Mouse (Mus musculus): Measurements from ENCODE around the gene Tcf7l2. TPM values are rescaled to one million over a fixed set of nuclear protein-coding genes. Genes with fewer than 3 reads are reported as not detected.

Tcf7l2 gene
- 10 to 100 TPM in 3 of 4 experiments, 1 to 10 TPM in 1; 9.6 to 12.4 (median 11.5) TPM for total RNA-seq (2022)

GRCm38 (mm10) chr19:55741439-55741928, at the start of gene Tcf7l2:
Gene Tcf7l2 (plus strand): TSS chr19:55741820.
- peak; percentile 30 to 60 for DNase-seq (ENCODE audit: low spot score in 2 of 2)

GRCm38 (mm10) chr19:55694651-55695050, 47.0 kb upstream of the Tcf7l2 start:
- DNase-seq (ENCODE audit: low spot score in 2 of 2) = no peak

- DNase-seq (ENCODE audit: low spot score in 2 of 2) = no peak
Measured at GRCm38 (mm10) chr19:55695418-55695817, 46.2 kb upstream of the Tcf7l2 start.

GRCm38 (mm10) chr19:55698892-55699291, 42.7 kb upstream of the Tcf7l2 start:
- DNase-seq (ENCODE audit: low spot score in 2 of 2) = no peak

GRCm38 (mm10) chr19:55700214-55700568, 41.4 kb upstream of the Tcf7l2 start:
- no peak for DNase-seq (ENCODE audit: low spot score in 2 of 2)

- no peak for DNase-seq (ENCODE audit: low spot score in 2 of 2)
Measured at GRCm38 (mm10) chr19:55700569-55701282, 40.9 kb upstream of the Tcf7l2 start.

- DNase-seq (ENCODE audit: low spot score in 2 of 2) = no peak
Measured at GRCm38 (mm10) chr19:55701283-55701633, 40.4 kb upstream of the Tcf7l2 start.

- DNase-seq (ENCODE audit: low spot score in 2 of 2) = no peak
Measured at GRCm38 (mm10) chr19:55702081-55702480, 39.5 kb upstream of the Tcf7l2 start.

GRCm38 (mm10) chr19:55702716-55703115, 38.9 kb upstream of the Tcf7l2 start:
- no peak for DNase-seq (ENCODE audit: low spot score in 2 of 2)

- no peak for DNase-seq (ENCODE audit: low spot score in 2 of 2)
Measured at GRCm38 (mm10) chr19:55704071-55704470, 37.5 kb upstream of the Tcf7l2 start.

- no peak for DNase-seq (ENCODE audit: low spot score in 2 of 2)
Measured at GRCm38 (mm10) chr19:55706300-55706699, 35.3 kb upstream of the Tcf7l2 start.

- no peak for DNase-seq (ENCODE audit: low spot score in 2 of 2)
Measured at GRCm38 (mm10) chr19:55706806-55707205, 34.8 kb upstream of the Tcf7l2 start.

GRCm38 (mm10) chr19:55708031-55708554, 33.5 kb upstream of the Tcf7l2 start:
- no peak for DNase-seq (ENCODE audit: low spot score in 2 of 2)

GRCm38 (mm10) chr19:55710841-55711240, 30.8 kb upstream of the Tcf7l2 start:
- DNase-seq (ENCODE audit: low spot score in 2 of 2) = no peak

GRCm38 (mm10) chr19:55711701-55712100, 29.9 kb upstream of the Tcf7l2 start:
- no peak for DNase-seq (ENCODE audit: low spot score in 2 of 2)

- DNase-seq (ENCODE audit: low spot score in 2 of 2) = no peak
Measured at GRCm38 (mm10) chr19:55712678-55713077, 28.9 kb upstream of the Tcf7l2 start.

GRCm38 (mm10) chr19:55714015-55714414, 27.6 kb upstream of the Tcf7l2 start:
- no peak for DNase-seq (ENCODE audit: low spot score in 2 of 2)

- DNase-seq (ENCODE audit: low spot score in 2 of 2) = no peak
Measured at GRCm38 (mm10) chr19:55714665-55715064, 27.0 kb upstream of the Tcf7l2 start.

GRCm38 (mm10) chr19:55719083-55719482, 22.5 kb upstream of the Tcf7l2 start:
- no peak for DNase-seq (ENCODE audit: low spot score in 2 of 2)

GRCm38 (mm10) chr19:55719524-55720408, 21.9 kb upstream of the Tcf7l2 start:
- no peak for DNase-seq (ENCODE audit: low spot score in 2 of 2)

GRCm38 (mm10) chr19:55720409-55721092, 21.1 kb upstream of the Tcf7l2 start:
- no peak for DNase-seq (ENCODE audit: low spot score in 2 of 2)

GRCm38 (mm10) chr19:55722376-55722775, 19.2 kb upstream of the Tcf7l2 start:
- DNase-seq (ENCODE audit: low spot score in 2 of 2) = no peak
